Mouse (Mus musculus): Measurements from ENCODE around the gene Gm20390. TPM values are rescaled to one million over a fixed set of nuclear protein-coding genes. Genes with fewer than 3 reads are reported as not detected.

Gene Gm20390
- polyA plus RNA-seq, 1 experiment from 2014 or later = 372 TPM

- no peaks in the 10 kb centered on the region for H3K9me3 ChIP-seq (ENCODE audit: control insufficient read depth, low read depth, low read length)
- no peak for ATAC-seq (ENCODE audit: insufficient number of reproducible peaks, insufficient read depth, low FRiP score, low read depth)
- no peaks in the 10 kb centered on the region for H3K4me1 ChIP-seq (ENCODE audit: control insufficient read depth, insufficient read depth, low read length)
- no peaks in the 10 kb centered on the region for H3K27me3 ChIP-seq (ENCODE audit: control insufficient read depth, insufficient read depth, low read length)
- WGBS = 89% methylated on average over 5 of the region's 5 CpGs
- no peaks in the 10 kb centered on the region for H3K36me3 ChIP-seq (ENCODE audit: control insufficient read depth, insufficient read depth, low read length)
- H3K4me2 ChIP-seq (replicated peaks; ENCODE audit: low read depth, low read length) = no peak overlapping the region
- no peak overlapping the region for H3K27ac ChIP-seq (ENCODE audit: low read length)
- H3K4me3 ChIP-seq (ENCODE audit: low read depth, low read length) = no peak overlapping the region
- H3K9ac ChIP-seq (replicated peaks; ENCODE audit: low read depth, low read length) = no peak overlapping the region
Measured at GRCm38 (mm10) chr11:93972951-93973350, 4.9 kb upstream of the Gm20390 start.

DNA sequence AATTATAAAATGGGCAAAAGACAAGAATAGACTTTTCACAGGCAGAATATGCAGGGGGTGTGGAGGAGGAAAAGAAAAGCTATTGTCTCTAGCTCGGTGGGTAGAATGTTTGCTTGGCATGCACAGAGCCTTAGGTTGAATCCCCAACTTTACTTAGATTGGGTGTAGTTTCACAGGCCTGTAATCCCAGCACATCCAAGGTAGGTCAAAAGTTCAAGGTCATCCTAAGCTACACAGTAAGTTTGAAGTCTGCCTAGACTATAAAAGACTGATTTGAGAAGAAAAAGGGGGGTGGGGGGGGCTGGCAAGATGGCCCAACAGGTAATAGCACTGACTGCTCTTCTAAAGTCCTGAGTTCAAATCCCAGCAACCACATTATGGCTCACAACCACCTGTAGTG is 1.7 kb upstream of the Gm20390 start:
- H3K4me2 ChIP-seq (replicated peaks; ENCODE audit: low read depth, low read length) = no peak overlapping the region
- H3K27ac ChIP-seq (ENCODE audit: low read length) = no peak overlapping the region
- 0 out of 2 replicates have a peak, but pooled peaks cover 4% of the 10 kb centered on the region for H3K4me1 ChIP-seq (ENCODE audit: control insufficient read depth, insufficient read depth, low read length)
- peaks cover 7% of the 10 kb centered on the region for H3K36me3 ChIP-seq (ENCODE audit: control insufficient read depth, insufficient read depth, low read length)
- no peaks in the 10 kb centered on the region for H3K9me3 ChIP-seq (ENCODE audit: control insufficient read depth, low read depth, low read length)
- no peak for ATAC-seq (ENCODE audit: insufficient number of reproducible peaks, insufficient read depth, low FRiP score, low read depth)
- 68% methylated on average over 1 of the region's 1 CpGs for WGBS
- no peak overlapping the region for H3K4me3 ChIP-seq (ENCODE audit: low read depth, low read length)
- no peak overlapping the region for H3K9ac ChIP-seq (replicated peaks; ENCODE audit: low read depth, low read length)
- no peaks in the 10 kb centered on the region for H3K27me3 ChIP-seq (ENCODE audit: control insufficient read depth, insufficient read depth, low read length)

DNA sequence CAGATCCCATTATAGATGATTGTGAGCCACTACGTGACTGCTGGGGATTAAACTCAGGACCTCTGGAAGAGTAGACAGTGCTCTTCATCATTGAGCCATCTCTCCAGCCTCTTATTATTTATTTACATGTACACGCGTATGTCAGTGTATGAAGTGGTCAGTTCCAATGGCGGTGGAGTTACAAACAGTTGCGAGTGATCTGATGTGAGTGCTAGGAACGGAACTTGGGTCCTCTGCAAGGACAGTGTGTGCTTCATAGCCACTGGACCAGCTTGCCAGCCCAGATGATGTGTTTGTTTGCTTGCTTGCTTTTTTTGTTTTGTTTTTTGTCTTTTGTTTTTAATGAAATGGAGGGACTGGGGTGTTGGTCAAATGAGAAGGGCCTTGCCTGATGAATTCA is 1.1 kb upstream of the Gm20390 start:
- no peak overlapping the region for H3K4me3 ChIP-seq (ENCODE audit: low read depth, low read length)
- H3K4me2 ChIP-seq (replicated peaks; ENCODE audit: low read depth, low read length) = no peak overlapping the region
- no peak overlapping the region for H3K9ac ChIP-seq (replicated peaks; ENCODE audit: low read depth, low read length)
- no peak for ATAC-seq (ENCODE audit: insufficient number of reproducible peaks, insufficient read depth, low FRiP score, low read depth)
- H3K36me3 ChIP-seq (ENCODE audit: control insufficient read depth, insufficient read depth, low read length) = peaks cover 13% of the 10 kb centered on the region
- H3K27me3 ChIP-seq (ENCODE audit: control insufficient read depth, insufficient read depth, low read length) = no peaks in the 10 kb centered on the region
- 94% methylated on average over 6 of the region's 6 CpGs for WGBS
- H3K9me3 ChIP-seq (ENCODE audit: control insufficient read depth, low read depth, low read length) = no peaks in the 10 kb centered on the region
- H3K4me1 ChIP-seq (ENCODE audit: control insufficient read depth, insufficient read depth, low read length) = 0 out of 2 replicates have a peak, but pooled peaks cover 4% of the 10 kb centered on the region
- H3K27ac ChIP-seq (ENCODE audit: low read length) = no peak overlapping the region

- H3K4me1 ChIP-seq (ENCODE audit: control insufficient read depth, insufficient read depth, low read length) = 0 out of 2 replicates have a peak, but pooled peaks cover 4% of the 10 kb centered on the region
- ATAC-seq (ENCODE audit: insufficient number of reproducible peaks, insufficient read depth, low FRiP score, low read depth) = no peak
- WGBS = 44% methylated on average over 6 of the region's 6 CpGs
- H3K4me2 ChIP-seq (replicated peaks; ENCODE audit: low read depth, low read length) = peak overlapping the region; percentile 33
- no peaks in the 10 kb centered on the region for H3K9me3 ChIP-seq (ENCODE audit: control insufficient read depth, low read depth, low read length)
- no peak overlapping the region for H3K27ac ChIP-seq (ENCODE audit: low read length)
- H3K9ac ChIP-seq (replicated peaks; ENCODE audit: low read depth, low read length) = no peak overlapping the region
- H3K36me3 ChIP-seq (ENCODE audit: control insufficient read depth, insufficient read depth, low read length) = peaks cover 17% of the 10 kb centered on the region
- no peaks in the 10 kb centered on the region for H3K27me3 ChIP-seq (ENCODE audit: control insufficient read depth, insufficient read depth, low read length)
- H3K4me3 ChIP-seq (ENCODE audit: low read depth, low read length) = peak overlapping the region; percentile 22; the same call in 1 of the 2 replicates
Measured at GRCm38 (mm10) chr11:93968848-93969128, 695 bp upstream of the Gm20390 start.

DNA sequence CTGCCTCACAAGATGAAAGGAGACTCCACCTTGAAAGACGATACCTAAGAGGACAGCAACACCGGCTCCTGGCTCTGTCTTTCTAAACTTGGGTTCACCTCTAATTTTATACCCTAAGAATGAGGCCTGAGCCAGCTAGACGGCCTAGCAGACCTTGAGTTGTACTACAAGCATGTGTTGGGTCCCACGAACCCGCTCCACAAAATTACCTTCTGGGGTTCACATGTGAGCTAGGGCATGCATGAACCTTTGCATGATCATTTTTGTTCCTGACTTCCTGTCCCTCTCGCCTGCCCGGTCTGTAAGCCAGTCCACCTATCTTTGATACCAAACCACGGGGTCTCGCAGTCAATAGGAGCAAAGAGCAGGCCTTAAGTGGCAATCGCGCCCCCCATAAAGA is 712 bp downstream of the Gm20390 start:
- Histone ChIP-seq H3K9me3 (ENCODE audit: control insufficient read depth, low read depth, low read length) (no peaks in the 10 kb centered on the region), H3K4me3 (ENCODE audit: low read depth, low read length) (peak overlapping the region; percentile 72), H3K27me3 (ENCODE audit: control insufficient read depth, insufficient read depth, low read length) (no peaks in the 10 kb centered on the region), H3K9ac (replicated peaks; ENCODE audit: low read depth, low read length) (peak overlapping the region; percentile 60), H3K4me2 (replicated peaks; ENCODE audit: low read depth, low read length) (peak overlapping the region; percentile 83), H3K36me3 (ENCODE audit: control insufficient read depth, insufficient read depth, low read length) (peaks cover 29% of the 10 kb centered on the region), H3K4me1 (ENCODE audit: control insufficient read depth, insufficient read depth, low read length) (0 out of 2 replicates have a peak, but pooled peaks cover 4% of the 10 kb centered on the region), H3K27ac (ENCODE audit: low read length) (peak overlapping the region; percentile 61)
- 3% methylated on average over 11 of the region's 11 CpGs for WGBS
- ATAC-seq (ENCODE audit: insufficient number of reproducible peaks, insufficient read depth, low FRiP score, low read depth) = no peak

DNA sequence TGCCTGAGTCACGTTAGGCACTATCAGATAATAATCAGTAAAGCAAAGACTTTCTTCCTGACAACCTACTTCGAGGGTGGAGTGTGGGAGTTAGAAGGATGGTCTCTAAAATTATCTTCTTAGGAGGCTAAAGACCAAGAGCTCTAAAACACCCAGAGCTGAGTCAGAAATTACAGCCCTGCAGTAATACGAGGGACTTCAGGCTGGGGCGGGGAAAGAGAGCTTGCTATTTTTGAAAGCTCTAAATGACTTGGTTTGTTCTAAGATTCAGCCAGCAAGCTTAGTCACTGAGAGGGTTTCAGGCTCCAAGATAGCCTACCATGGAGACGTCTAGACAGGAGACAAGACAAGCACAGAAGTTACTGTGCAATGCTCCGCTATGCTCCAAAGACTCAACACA is 2.7 kb downstream of the Gm20390 start:
- no peaks in the 10 kb centered on the region for H3K27me3 ChIP-seq (ENCODE audit: control insufficient read depth, insufficient read depth, low read length)
- 0 out of 2 replicates have a peak, but pooled peaks cover 4% of the 10 kb centered on the region for H3K4me1 ChIP-seq (ENCODE audit: control insufficient read depth, insufficient read depth, low read length)
- WGBS = 91% methylated on average over 6 of the region's 6 CpGs
- no peak overlapping the region for H3K4me3 ChIP-seq (ENCODE audit: low read depth, low read length)
- ATAC-seq (ENCODE audit: insufficient number of reproducible peaks, insufficient read depth, low FRiP score, low read depth) = no peak
- no peak overlapping the region for H3K9ac ChIP-seq (replicated peaks; ENCODE audit: low read depth, low read length)
- no peak overlapping the region for H3K27ac ChIP-seq (ENCODE audit: low read length)
- no peaks in the 10 kb centered on the region for H3K9me3 ChIP-seq (ENCODE audit: control insufficient read depth, low read depth, low read length)
- H3K4me2 ChIP-seq (replicated peaks; ENCODE audit: low read depth, low read length) = no peak overlapping the region
- peaks cover 46% of the 10 kb centered on the region for H3K36me3 ChIP-seq (ENCODE audit: control insufficient read depth, insufficient read depth, low read length)

DNA sequence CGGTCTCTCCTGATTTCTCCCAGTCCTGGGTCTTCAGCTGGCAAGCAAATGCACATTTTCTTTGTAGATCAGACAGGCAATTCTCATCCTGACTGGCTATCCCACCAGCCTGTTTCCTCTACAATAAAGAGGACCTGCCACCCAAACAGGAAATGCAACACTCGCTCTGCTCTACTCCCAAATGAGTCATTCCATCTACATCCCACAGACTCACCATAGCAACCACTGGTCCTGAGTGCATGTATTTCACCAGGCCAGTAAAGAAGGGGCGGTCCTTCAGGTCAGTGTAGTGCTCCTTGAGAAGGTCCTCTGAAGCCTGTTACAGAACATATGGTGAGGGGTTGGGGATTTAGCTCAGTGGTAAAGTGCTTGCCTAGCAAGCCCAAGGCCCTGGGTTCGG is 5.1 kb downstream of the Gm20390 start:
- 88% methylated on average over 4 of the region's 4 CpGs for WGBS
- no peak for ATAC-seq (ENCODE audit: insufficient number of reproducible peaks, insufficient read depth, low FRiP score, low read depth)
- peaks cover 66% of the 10 kb centered on the region for H3K36me3 ChIP-seq (ENCODE audit: control insufficient read depth, insufficient read depth, low read length)

GRCm38 (mm10) chr11:93961482-93961881 is 6.6 kb downstream of the Gm20390 start:
- Histone ChIP-seq H3K4me2 (replicated peaks; ENCODE audit: low read depth, low read length) (no peak overlapping the region), H3K27ac (ENCODE audit: low read length) (no peak overlapping the region), H3K9me3 (ENCODE audit: control insufficient read depth, low read depth, low read length) (no peaks in the 10 kb centered on the region), H3K4me1 (ENCODE audit: control insufficient read depth, insufficient read depth, low read length) (peaks cover 4% of the 10 kb centered on the region), H3K4me3 (ENCODE audit: low read depth, low read length) (no peak overlapping the region), H3K27me3 (ENCODE audit: control insufficient read depth, insufficient read depth, low read length) (no peaks in the 10 kb centered on the region), H3K9ac (replicated peaks; ENCODE audit: low read depth, low read length) (no peak overlapping the region), H3K36me3 (ENCODE audit: control insufficient read depth, insufficient read depth, low read length) (peaks cover 66% of the 10 kb centered on the region)
- 83% methylated on average over 6 of the region's 6 CpGs for WGBS
- no peak for ATAC-seq (ENCODE audit: insufficient number of reproducible peaks, insufficient read depth, low FRiP score, low read depth)

More for the DNA sequence above, 5.1 kb downstream of the Gm20390 start:
- Histone ChIP-seq H3K9ac (replicated peaks; ENCODE audit: low read depth, low read length) (no peak overlapping the region), H3K27ac (ENCODE audit: low read length) (no peak overlapping the region), H3K4me3 (ENCODE audit: low read depth, low read length) (no peak overlapping the region), H3K27me3 (ENCODE audit: control insufficient read depth, insufficient read depth, low read length) (no peaks in the 10 kb centered on the region), H3K9me3 (ENCODE audit: control insufficient read depth, low read depth, low read length) (no peaks in the 10 kb centered on the region), H3K4me2 (replicated peaks; ENCODE audit: low read depth, low read length) (no peak overlapping the region), H3K4me1 (ENCODE audit: control insufficient read depth, insufficient read depth, low read length) (0 out of 2 replicates have a peak, but pooled peaks cover 4% of the 10 kb centered on the region)

- Histone ChIP-seq H3K36me3 (ENCODE audit: control insufficient read depth, insufficient read depth, low read length) (peaks cover 55% of the 10 kb centered on the region), H3K9ac (replicated peaks; ENCODE audit: low read depth, low read length) (no peak overlapping the region)
- 83% methylated on average over 4 of the region's 4 CpGs for WGBS
Measured at GRCm38 (mm10) chr11:93957746-93958145, 10.3 kb downstream of the Gm20390 start.

More at GRCm38 (mm10) chr11:93957746-93958145, 10.3 kb downstream of the Gm20390 start:
- Histone ChIP-seq H3K27ac (ENCODE audit: low read length) (no peak overlapping the region), H3K4me2 (replicated peaks; ENCODE audit: low read depth, low read length) (no peak overlapping the region), H3K9me3 (ENCODE audit: control insufficient read depth, low read depth, low read length) (no peaks in the 10 kb centered on the region), H3K4me1 (ENCODE audit: control insufficient read depth, insufficient read depth, low read length) (peaks cover 21% of the 10 kb centered on the region), H3K27me3 (ENCODE audit: control insufficient read depth, insufficient read depth, low read length) (no peaks in the 10 kb centered on the region), H3K4me3 (ENCODE audit: low read depth, low read length) (no peak overlapping the region)
- ATAC-seq (ENCODE audit: insufficient number of reproducible peaks, insufficient read depth, low FRiP score, low read depth) = no peak

Measured in stomach, embryonic 14.5 days (tissue).